Mouse (Mus musculus): ENCODE results near the gene Trappc3l.

Trappc3l gene

DNA sequence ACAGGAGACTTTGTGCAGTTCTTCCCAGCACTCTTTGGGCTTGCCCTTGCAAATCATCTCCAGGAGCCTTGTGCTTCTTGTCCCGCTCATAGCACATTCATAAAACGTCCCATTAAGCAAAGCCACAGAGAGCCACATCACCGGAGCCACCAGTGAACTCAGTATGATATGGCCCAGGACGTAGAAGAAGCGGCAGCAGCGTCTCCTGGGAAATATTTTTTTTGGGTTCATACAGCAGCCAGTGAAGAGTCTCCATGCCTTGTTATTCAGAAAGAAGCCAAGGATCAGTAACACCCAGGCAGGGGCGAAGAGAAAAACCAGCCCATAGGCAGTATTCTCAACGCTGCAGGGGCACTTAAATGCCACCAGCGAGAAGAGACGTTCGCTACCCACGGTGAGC lies 58.6 kb downstream of the Trappc3l start:
- peak; percentile 1 for DNase-seq

DNA sequence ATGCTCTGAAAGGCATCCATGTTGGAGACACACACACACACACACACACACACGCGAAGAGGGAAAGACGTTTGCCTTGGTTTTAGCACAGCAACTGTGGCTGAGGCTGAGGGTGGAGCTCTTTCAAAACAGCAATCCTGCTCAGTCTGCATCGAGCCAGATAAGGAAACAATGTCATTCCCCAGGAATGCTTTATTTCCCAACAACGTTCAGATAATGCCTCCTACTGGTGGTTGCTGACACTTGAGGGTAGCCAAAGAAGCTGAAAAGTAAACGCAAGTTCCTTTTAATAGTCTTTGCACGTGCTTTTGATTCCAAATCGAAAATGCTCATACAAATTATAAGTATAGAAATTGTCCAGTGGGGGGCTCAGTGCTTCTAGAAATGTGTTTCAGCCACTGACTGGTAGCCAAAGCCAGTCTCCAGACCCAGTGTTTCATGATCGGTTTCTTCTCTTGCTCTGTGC lies 59.1 kb downstream of the Trappc3l start, which contains the start of gene Calhm5:
TSS of gene Calhm5 (minus strand) at position 102 of the 466 bp plus-strand sequence.
- peak; percentile 0 for DNase-seq

- DNase-seq, result no peak
Measured at GRCm38 (mm10) chr10:34110863-34111465, 73.6 kb downstream of the Trappc3l start.

GRCm38 (mm10) chr10:34111964-34112738 lies 74.8 kb downstream of the Trappc3l start:
- DNase-seq, result no peak

- DNase-seq, result no peak
Measured at GRCm38 (mm10) chr10:34117131-34117530, 79.7 kb downstream of the Trappc3l start.

- DNase-seq, result no peak
Measured at GRCm38 (mm10) chr10:34117770-34118169, 80.4 kb downstream of the Trappc3l start.

DNA sequence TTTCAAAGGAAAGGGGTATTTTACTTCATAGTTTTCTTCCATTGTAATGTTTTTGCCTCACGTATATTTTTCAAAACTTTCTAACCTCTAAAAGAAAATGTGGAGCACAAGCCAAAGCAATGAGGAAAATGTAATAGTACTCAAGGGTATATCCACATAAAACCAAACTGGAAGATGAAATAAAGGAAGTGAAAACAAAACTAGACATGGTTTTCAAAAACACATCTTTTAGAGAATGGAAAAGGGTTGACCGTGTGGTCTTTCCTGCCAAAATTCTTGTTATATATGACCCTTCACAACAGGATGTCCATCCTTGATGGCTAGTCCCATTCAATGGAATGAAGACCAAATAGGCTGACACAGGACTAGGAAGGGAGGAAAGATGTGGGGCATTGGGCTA lies 81.0 kb downstream of the Trappc3l start:
- DNase-seq, result no peak

DNA sequence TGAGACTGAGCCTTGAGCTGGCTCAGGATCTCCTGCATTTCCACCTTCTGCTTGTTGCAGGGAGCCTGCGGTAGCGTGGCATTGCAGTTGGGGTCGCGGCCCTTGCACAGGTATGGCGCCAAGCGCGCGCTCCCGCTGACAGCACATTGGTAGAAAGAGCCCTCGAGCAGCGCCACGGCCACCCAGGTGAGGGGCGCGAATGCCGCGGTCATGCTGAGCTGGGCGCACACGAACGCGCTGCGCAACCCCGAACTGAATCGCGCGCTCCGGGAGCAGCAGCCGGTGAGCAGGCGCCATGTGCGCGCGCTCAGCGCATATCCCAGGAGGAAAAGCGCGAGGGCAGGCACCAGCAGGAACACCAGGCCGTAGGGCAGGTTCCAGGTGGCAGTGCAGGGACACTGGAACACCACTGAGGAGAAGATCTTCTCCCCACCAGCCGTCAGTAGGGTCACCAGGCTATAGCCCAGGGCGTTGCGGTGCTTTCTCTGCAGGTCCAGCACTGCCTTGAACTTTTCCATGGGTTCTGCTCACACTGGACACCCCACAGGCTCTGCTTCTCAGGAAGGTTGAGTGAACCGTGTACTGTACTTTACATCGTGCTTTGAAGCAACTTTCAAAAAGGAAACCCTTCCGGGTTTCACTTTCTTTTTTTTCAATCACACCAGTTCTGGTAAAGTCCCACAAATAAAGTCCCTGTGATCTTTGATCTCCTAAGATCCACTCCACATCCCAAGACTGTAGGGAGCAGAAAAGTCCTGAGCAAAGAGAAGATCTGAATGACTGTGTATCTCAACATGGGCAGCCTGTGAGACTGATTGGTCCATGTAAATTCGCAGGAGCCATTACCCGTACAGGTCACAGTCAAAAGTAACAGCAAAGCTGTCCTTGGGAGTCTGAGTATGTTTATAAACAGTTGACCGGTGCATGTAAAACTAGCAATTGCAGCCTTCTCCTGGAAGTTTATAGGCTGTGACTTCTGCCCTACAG lies 90.3 kb downstream of the Trappc3l start, which contains the start of gene Calhm6:
TSS of gene Calhm6 (minus strand) at position 593 of the 987 bp plus-strand sequence.
- peak; percentile 1 for DNase-seq

DNA sequence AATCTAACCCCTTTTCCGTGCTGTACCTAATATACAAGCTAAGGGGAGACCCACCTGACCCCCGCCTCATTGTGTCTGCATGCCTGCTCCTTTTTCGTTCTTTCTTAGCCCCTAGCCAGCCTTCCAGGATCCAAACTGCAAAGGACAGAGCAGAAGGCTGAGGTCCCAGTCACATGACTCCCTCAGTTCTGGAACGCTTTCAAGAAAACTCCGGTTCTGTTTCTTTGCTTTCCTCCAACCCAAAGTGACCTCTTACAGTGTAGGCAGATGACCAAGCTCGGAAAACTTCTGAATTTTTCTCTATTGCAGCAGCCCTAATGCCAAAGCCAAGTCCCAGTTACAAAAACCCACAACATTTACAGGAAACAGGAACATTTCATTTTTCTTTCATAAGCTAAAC lies 91.0 kb downstream of the Trappc3l start:
- DNase-seq, result no peak

DNA sequence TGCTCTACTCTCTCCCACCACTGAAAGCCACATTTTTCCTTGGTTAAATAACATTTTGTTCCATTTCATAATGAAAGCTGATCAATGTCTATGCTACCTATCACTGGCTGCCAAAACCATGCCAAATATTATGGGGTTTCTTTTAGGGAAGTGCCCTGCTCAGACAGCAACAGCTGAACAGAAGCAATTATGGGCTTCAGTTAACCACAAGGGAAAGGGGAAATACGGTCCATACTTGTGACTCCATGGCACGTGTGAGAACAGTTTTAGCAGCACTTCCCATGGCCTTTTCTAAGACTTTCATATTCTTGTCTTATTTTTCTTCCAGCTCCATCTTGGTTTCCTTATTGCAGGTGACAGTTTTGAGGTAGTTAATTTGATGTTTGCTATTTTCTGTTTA lies 94.0 kb downstream of the Trappc3l start:
- DNase-seq, result no peak

- no peak for DNase-seq
Measured at GRCm38 (mm10) chr10:34136432-34136831, 99.0 kb downstream of the Trappc3l start.

DNA sequence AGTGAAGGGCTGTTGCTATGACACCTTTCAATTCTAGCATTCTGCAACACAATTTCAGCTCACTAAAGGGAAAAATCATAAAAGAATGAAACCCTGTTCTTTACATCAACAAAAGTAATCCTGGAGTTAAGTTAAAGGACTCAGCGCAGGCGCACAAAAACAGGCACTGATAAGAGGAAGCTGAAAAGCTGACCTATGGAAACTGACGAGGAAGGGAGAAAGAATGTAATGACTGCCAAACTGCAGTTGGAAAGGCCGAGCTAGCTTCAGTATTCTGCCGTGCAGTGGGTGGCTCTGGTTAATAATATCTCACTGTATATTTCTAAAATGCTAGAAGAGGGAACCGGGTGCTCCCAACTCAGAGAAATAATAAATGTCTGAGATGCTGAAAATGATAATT lies 100.6 kb downstream of the Trappc3l start:
- DNase-seq, result no peak

DNA sequence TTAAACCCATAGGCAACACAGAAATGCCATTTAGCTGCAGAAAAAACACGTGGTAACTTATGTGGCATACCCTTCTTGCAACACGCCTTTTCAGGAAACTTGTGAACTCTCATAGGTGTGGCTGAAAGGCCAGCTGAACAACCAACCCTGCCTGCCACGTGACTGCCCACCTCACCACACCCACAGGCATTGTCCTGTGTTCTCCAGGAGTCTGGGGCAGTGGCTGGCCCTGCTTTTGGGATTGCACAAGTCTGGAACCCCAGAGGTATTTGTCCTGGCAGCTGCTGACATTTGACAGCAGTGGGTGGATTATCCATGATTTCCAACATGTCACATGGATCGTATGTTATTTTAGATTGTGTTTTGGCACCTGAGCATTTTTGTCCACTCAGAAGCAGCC lies 102.4 kb downstream of the Trappc3l start:
- no peak for DNase-seq

DNA sequence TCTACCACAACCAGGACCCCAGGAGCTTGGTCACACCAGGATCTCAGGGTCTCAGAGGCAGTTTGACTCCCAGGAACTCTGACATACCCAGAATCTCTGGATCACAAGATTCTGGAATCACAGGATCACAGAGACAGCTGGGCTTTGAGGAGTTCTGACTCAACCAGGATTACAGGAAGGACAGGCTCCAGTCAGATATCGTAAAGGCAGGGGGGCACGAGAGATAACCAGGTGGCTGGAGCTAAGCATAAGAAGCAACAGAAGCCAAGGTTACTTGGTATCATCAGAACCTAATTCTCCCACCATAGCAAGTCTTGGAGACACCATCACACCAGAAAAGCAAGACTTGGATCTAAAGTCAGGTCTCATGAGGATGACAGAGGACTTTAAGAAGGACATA lies 104.3 kb downstream of the Trappc3l start:
- no peak for DNase-seq

DNA sequence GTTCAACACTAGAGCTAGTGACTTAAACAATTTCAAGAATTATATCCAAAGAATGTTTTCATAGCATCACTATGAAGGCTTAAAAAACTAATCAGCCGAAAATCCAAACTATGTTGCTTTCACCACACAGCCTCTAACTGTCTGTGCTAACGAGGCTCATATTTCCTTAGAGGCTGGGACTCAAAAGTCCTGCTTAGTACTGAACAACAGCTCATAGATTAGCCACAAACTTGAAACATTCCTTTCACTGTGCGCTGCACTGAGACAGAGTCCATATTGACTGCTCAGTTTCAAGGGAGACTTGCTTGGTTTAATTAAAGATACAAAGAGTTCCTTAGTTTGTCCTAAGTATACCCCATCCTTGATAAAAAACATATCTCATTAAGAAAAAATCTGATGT lies 112.4 kb downstream of the Trappc3l start:
- no peak for DNase-seq

DNA sequence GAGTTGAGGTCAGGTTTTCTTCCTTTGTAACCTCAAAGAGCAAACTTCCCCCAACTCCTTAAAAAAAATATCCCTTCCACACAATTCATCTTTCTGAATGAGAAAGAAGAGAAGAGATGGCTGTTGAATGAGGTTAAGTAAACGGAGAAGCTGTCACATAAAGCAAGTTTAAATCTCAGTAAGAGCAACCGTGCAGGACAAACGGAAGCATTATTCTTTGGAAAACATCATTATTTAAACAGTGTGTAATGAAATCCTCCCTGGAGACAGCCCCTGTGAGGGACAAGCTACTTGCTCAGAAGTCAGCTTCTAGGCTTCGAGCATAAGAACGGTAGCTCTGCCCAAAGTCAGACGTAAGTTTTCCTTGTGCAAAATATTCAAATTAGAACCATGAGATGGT lies 113.1 kb downstream of the Trappc3l start:
- no peak for DNase-seq

GRCm38 (mm10) chr10:34151827-34152226 lies 114.4 kb downstream of the Trappc3l start:
- no peak for DNase-seq

GRCm38 (mm10) chr10:34155796-34156554 lies 118.6 kb downstream of the Trappc3l start:
- no peak for DNase-seq
